Mouse (Mus musculus) MEL (cell line): ENCODE measurements around the gene Ecm2. TPM values are rescaled to one million over a fixed set of nuclear protein-coding genes. Genes with fewer than 3 reads are reported as not detected.

Experiments used
- DNase-seq: peaks from one replicate; pipeline ENCODE4 v3.0.0; 2011; ENCODE audit warnings: low read depth, low spot score
- H3K27ac ChIP-seq: 2 replicates; pipeline ENCODE4 v1.5.1; 2012; ENCODE audit warnings: low read depth, mild to moderate bottlenecking, control low read depth, low read length, moderate library complexity; ENCODE audit not compliant: control insufficient read depth
- H3K27me3 ChIP-seq, 2 experiments: fragments of 150-350 bp in 1 of 2; sonication (generic) in 1 of 2; 2 replicates each; pipeline ENCODE4 v1.6.1; 2012; ENCODE audit warnings: low read length in 2 of 2, mild to moderate bottlenecking in 2 of 2, improper control_type of control experiment in 1 of 2, moderate library complexity in 1 of 2; ENCODE audit not compliant: insufficient read depth in 2 of 2, control insufficient read depth in 1 of 2
- H3K36me3 ChIP-seq, 2 experiments: 2 replicates each; pipeline ENCODE4 v1.6.1; 2012 to 2014; ENCODE audit warnings: low read length in 2 of 2, improper control_type of control experiment in 1 of 2, inconsistent platforms in 1 of 2, mild to moderate bottlenecking in 1 of 2; ENCODE audit not compliant: insufficient read depth in 2 of 2, control insufficient read depth in 1 of 2
- H3K4me1 ChIP-seq, 2 experiments: fragments of 150-350 bp in 1 of 2; sonication (generic) in 1 of 2; 2 replicates each; pipeline ENCODE4 v1.6.1; 2012; ENCODE audit warnings: low read length in 2 of 2, improper control_type of control experiment in 1 of 2, mild to moderate bottlenecking in 1 of 2; ENCODE audit not compliant: insufficient read depth in 2 of 2, control insufficient read depth in 1 of 2
- H3K4me3 ChIP-seq, 2 experiments: fragments of 150-350 bp in 1 of 2; sonication (generic) in 1 of 2; 2 replicates each; pipeline ENCODE4 v1.5.1; 2012; ENCODE audit warnings: low read depth in 2 of 2, low read length in 2 of 2, mild to moderate bottlenecking in 2 of 2, moderate library complexity in 2 of 2, control low read depth in 1 of 2, improper control_type of control experiment in 1 of 2; ENCODE audit not compliant: control insufficient read depth in 1 of 2, insufficient read depth in 1 of 2
- H3K79me2 ChIP-seq: 2 replicates; pipeline ENCODE4 v1.6.1; 2012; ENCODE audit warnings: mild to moderate bottlenecking, low read length, moderate library complexity; ENCODE audit not compliant: control insufficient read depth, poor library complexity, insufficient read depth
- H3K9ac ChIP-seq: 2 replicates; pipeline ENCODE4 v1.6.1; 2012; ENCODE audit warnings: low read depth, mild to moderate bottlenecking, control low read depth, low read length, moderate library complexity; ENCODE audit not compliant: control insufficient read depth, poor library complexity, severe bottlenecking
- H3K9me3 ChIP-seq: fragments of 150-350 bp; sonication (generic); replicated peaks from 2 replicates; pipeline ENCODE4 v1.6.1; 2012; ENCODE audit warnings: mild to moderate bottlenecking, low read length, improper control_type of control experiment, moderate library complexity; ENCODE audit not compliant: insufficient read depth
- BHLHE40 ChIP-seq: IDR thresholded peaks from 2 replicates; pipeline ENCODE4 v1.6.1; 2012; ENCODE audit warnings: low read depth, mild to moderate bottlenecking, inconsistent platforms, low read length, improper control_type of control experiment, borderline replicate concordance
- E2F4 ChIP-seq: IDR thresholded peaks from 2 replicates; pipeline ENCODE4 v1.6.1; 2011; ENCODE audit warnings: low read depth, low read length, improper control_type of control experiment, borderline replicate concordance
- ELF1 ChIP-seq: IDR thresholded peaks from 2 replicates; pipeline ENCODE4 v1.6.1; 2014; ENCODE audit warnings: low read depth, mild to moderate bottlenecking, inconsistent platforms, low read length, improper control_type of control experiment, moderate library complexity
- ETS1 ChIP-seq: IDR thresholded peaks from 2 replicates; pipeline ENCODE4 v1.6.1; 2012; ENCODE audit warnings: low read depth, mild to moderate bottlenecking, inconsistent platforms, low read length, improper control_type of control experiment, moderate library complexity
- GABPA ChIP-seq: IDR thresholded peaks from 2 replicates; pipeline ENCODE4 v1.6.1; 2012; ENCODE audit warnings: low read depth, mild to moderate bottlenecking, inconsistent platforms, low read length, improper control_type of control experiment, moderate library complexity
- HCFC1 ChIP-seq: IDR thresholded peaks from 2 replicates; pipeline ENCODE4 v1.6.1; 2012; ENCODE audit warnings: low read depth, mild to moderate bottlenecking, inconsistent platforms, low read length, improper control_type of control experiment, moderate library complexity
- JUND ChIP-seq: IDR thresholded peaks from 2 replicates; pipeline ENCODE4 v1.6.1; 2011; ENCODE audit warnings: low read depth, mild to moderate bottlenecking, improper control_type of control experiment, low read length
- KAT2A ChIP-seq: conservative IDR thresholded peaks from 2 replicates; pipeline ENCODE4 v1.6.1; 2012; ENCODE audit warnings: low read depth, low read length, improper control_type of control experiment, inconsistent platforms
- MAFK ChIP-seq: IDR thresholded peaks from 2 replicates; pipeline ENCODE4 v1.6.1; 2011; ENCODE audit warnings: low read depth, mild to moderate bottlenecking, low read length, improper control_type of control experiment, borderline replicate concordance
- MAX ChIP-seq: IDR thresholded peaks from 2 replicates; pipeline ENCODE4 v1.6.1; 2011; ENCODE audit warnings: low read length, improper control_type of control experiment
- MYB ChIP-seq: IDR thresholded peaks from 2 replicates; pipeline ENCODE4 v1.6.1; 2011; ENCODE audit warnings: mild to moderate bottlenecking, low read depth, low read length, improper control_type of control experiment
- NELFE ChIP-seq: IDR thresholded peaks from 2 replicates; pipeline ENCODE4 v1.6.1; 2011; ENCODE audit warnings: low read depth, low read length, improper control_type of control experiment
- POLR2AphosphoS2 ChIP-seq: IDR thresholded peaks from 2 replicates; pipeline ENCODE4 v1.6.1; 2011; ENCODE audit warnings: low read length, improper control_type of control experiment
- RAD21 ChIP-seq: IDR thresholded peaks from 2 replicates; pipeline ENCODE4 v1.6.1; 2011; ENCODE audit warnings: mild to moderate bottlenecking, low read depth, low read length, improper control_type of control experiment
- RCOR1 ChIP-seq: IDR thresholded peaks from 2 replicates; pipeline ENCODE4 v1.6.1; 2012; ENCODE audit warnings: low read depth, mild to moderate bottlenecking, inconsistent platforms, low read length, improper control_type of control experiment
- SIN3A ChIP-seq: IDR thresholded peaks from 2 replicates; pipeline ENCODE4 v1.6.1; 2012; ENCODE audit warnings: low read length, improper control_type of control experiment, inconsistent platforms
- TCF12 ChIP-seq: IDR thresholded peaks from 2 replicates; pipeline ENCODE4 v1.6.1; 2014; ENCODE audit warnings: low read depth, mild to moderate bottlenecking, inconsistent platforms, low read length, improper control_type of control experiment, moderate library complexity
- USF1 ChIP-seq: IDR thresholded peaks from 2 replicates; pipeline ENCODE4 v1.6.1; 2014; ENCODE audit warnings: low read depth, mild to moderate bottlenecking, inconsistent platforms, low read length, improper control_type of control experiment, moderate library complexity
- ZNF384 ChIP-seq: IDR thresholded peaks from 2 replicates; pipeline ENCODE4 v1.6.1; 2012; ENCODE audit warnings: low read depth, mild to moderate bottlenecking, inconsistent platforms, low read length, improper control_type of control experiment
- polyA plus RNA-seq, 2 experiments: library from polyadenylated mRNA; stranded (reverse) in 1 of 2; unstranded in 1 of 2; fragments of >175 nt in 1 of 2; fragments of >200 nt in 1 of 2; gene quantifications; 2 replicates each; pipeline versions ENCODE4 v1.2.1 to v1.2.4; 2012; ENCODE audit warnings: low replicate concordance in 2 of 2, low read depth in 1 of 2; ENCODE audit not compliant: insufficient read length in 2 of 2, insufficient read depth in 1 of 2, missing spikeins in 1 of 2
- total RNA-seq: library from RNA; depleted of rRNA; stranded (reverse); fragments of 300-350 nt; gene quantifications from 2 replicates; pipeline ENCODE4 v1.2.3, GENCODE M21; 2012

Gene Ecm2
- total and polyA plus RNA-seq, 3 experiments = 0.04 to 0.08 TPM; not detected in 1

DNA sequence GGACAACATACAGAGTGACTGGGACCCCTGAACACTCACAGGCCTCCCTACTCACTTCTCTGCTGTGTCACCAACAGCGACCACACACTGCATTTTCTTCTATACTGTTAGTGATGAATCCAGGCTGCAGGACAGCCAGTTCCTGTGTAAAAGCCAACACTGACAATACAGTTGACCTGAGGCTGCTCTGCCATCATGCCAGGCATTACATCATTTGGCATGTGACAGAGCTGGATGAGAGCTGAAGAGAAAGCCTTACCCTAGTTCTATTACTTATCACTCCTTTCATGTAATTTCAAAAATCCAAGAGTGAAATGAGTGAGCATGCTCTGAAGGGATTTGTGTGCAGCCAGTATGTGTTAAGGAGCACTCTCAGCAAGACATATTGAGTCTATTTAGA lies 51.6 kb downstream of the Ecm2 start:
- TF ChIP-seq RAD21 (no peak), MAFK (no peak), ZNF384 (no peak), MYB (no peak), RCOR1 (no peak), USF1 (no peak), E2F4 (no peak), NELFE (no peak), GABPA (no peak), MAX (no peak), ELF1 (no peak), POLR2AphosphoS2 (no peak), JUND (no peak), TCF12 (no peak), BHLHE40 (no peak), SIN3A (no peak), KAT2A (no peak), HCFC1 (no peak)
- H3K4me1 ChIP-seq = peaks cover 6 to 8% of the 10 kb centered on the region in 2 experiments

DNA sequence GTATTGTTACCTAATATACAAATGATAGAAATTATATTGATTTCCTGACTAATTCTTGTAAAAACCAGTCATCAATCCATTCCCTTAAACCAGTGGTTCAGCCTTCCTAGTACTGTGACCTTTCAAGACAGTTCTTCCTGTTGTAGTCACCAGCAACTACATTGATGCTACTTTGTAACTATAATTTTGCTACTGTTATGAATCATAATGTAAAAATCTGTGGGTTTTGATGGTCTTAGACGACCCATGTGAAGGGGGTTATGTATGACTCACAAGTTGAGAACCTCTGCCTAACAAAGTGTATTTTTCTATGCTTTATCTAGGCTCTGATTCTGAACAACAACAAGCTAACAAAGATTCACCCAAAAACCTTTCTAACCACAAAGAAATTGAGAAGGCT lies 52.3 kb downstream of the Ecm2 start:
- Histone ChIP-seq H3K36me3 (peaks cover 0 to 10% of the 10 kb centered on the region in 2 experiments; a peak in 2 of 4 replicates), H3K27ac (no peak overlapping the region), H3K4me1 (peaks cover 6 to 11% of the 10 kb centered on the region in 2 experiments), H3K9me3 (no peaks in the 10 kb centered on the region), H3K27me3 (no peaks in the 10 kb centered on the region), H3K9ac (no peak overlapping the region), H3K4me3 (no peak overlapping the region), H3K79me2 (0 out of 2 replicates have a peak, but pooled peaks cover 1% of the 10 kb centered on the region)
- DNase-seq = no peak
- TF ChIP-seq MAFK = no peak
- no peak for TF ChIP-seq GABPA
- TF ChIP-seq TCF12 = no peak
- no peak for TF ChIP-seq ETS1
- no peak for TF ChIP-seq ZNF384

More for the DNA sequence above, 51.6 kb downstream of the Ecm2 start:
- peaks cover 0 to 6% of the 10 kb centered on the region in 2 experiments; a peak in 2 of 4 replicates for H3K36me3 ChIP-seq
- 0 out of 2 replicates have a peak, but pooled peaks cover 1% of the 10 kb centered on the region for H3K79me2 ChIP-seq
- H3K27me3 ChIP-seq = no peaks in the 10 kb centered on the region
- no peak overlapping the region for H3K4me3 ChIP-seq
- no peak overlapping the region for H3K9ac ChIP-seq
- DNase-seq = no peak
- H3K9me3 ChIP-seq = no peaks in the 10 kb centered on the region
- no peak overlapping the region for H3K27ac ChIP-seq
